Mouse (Mus musculus) embryonic facial prominence, embryonic 11.5 days (tissue): ENCODE measurements at regions not wholly inside any gene's neighbourhood (a gene's known extent, or its start where the extent isn't known, plus 50 kb on each side); places are given as distances from the start of the nearest gene placed in this dataset.
A peak's percentile ranks its signal among the peaks of the same experiment; 100 is the strongest.
"Not testable (repeated sequence)": the region's sequence is repeated elsewhere in the genome, so short reads cannot be mapped to it uniquely, and the experiment has no call there.

Experiments used
- ATAC-seq: fragments of 200-750 bp; cut with Nextera tagmentation; replicated peaks from 2 replicates; pipeline ENCODE4 v1.8.0; 2017; ENCODE audit warnings: low read depth; ENCODE audit not compliant: insufficient number of reproducible peaks, low FRiP score, low TSS enrichment
- DNase-seq: peaks from one replicate; pipeline ENCODE4 v3.0.0-alpha.2; 2015; ENCODE audit warnings: low spot score
- H3K27ac ChIP-seq: fragments of 300-500 bp; sonication (generic); replicated peaks from 2 replicates; pipeline ENCODE4 v1.5.1; 2014; ENCODE audit warnings: mild to moderate bottlenecking, low read depth, low read length, control low read depth
- H3K27me3 ChIP-seq: fragments of 300-500 bp; sonication (generic); 2 replicates; pipeline ENCODE4 v1.6.1; 2014; ENCODE audit warnings: mild to moderate bottlenecking, low read length, moderate library complexity, mixed read lengths; ENCODE audit not compliant: control insufficient read depth, insufficient read depth
- H3K36me3 ChIP-seq: fragments of 300-500 bp; sonication (generic); replicated peaks from 2 replicates; pipeline ENCODE4 v1.6.1; 2014; ENCODE audit warnings: low read depth, mild to moderate bottlenecking, low read length, moderate library complexity, mixed read lengths; ENCODE audit not compliant: control insufficient read depth, insufficient read depth
- H3K4me1 ChIP-seq: fragments of 300-500 bp; sonication (generic); 2 replicates; pipeline ENCODE4 v1.6.1; 2014; ENCODE audit warnings: low read length, mixed read lengths; ENCODE audit not compliant: control insufficient read depth, insufficient read depth
- H3K4me2 ChIP-seq: fragments of 300-500 bp; sonication (generic); 2 replicates; pipeline ENCODE4 v1.6.1; 2014; ENCODE audit warnings: low read depth, mild to moderate bottlenecking, control low read depth, low read length, moderate library complexity
- H3K4me3 ChIP-seq: fragments of 300-500 bp; sonication (generic); 2 replicates; pipeline ENCODE4 v1.5.1; 2014; ENCODE audit warnings: low read depth, low read length, control low read depth
- H3K9ac ChIP-seq: fragments of 300-500 bp; sonication (generic); replicated peaks from 2 replicates; pipeline ENCODE4 v1.6.1; 2014; ENCODE audit warnings: mild to moderate bottlenecking, control low read depth, low read length
- H3K9me3 ChIP-seq: fragments of 300-500 bp; sonication (generic); replicated peaks from 2 replicates; pipeline ENCODE4 v1.6.1; 2016; ENCODE audit warnings: mild to moderate bottlenecking, low read length, inconsistent platforms, mixed read lengths; ENCODE audit not compliant: control insufficient read depth
- WGBS: fragments of 180-500 bp; shearing (Covaris S2); extraction: QIAGEN DNeasy Blood & Tissue Kit; methylation state at CpG from one replicate; pipeline ENCODE4 v1.1.7; 2014; 5-methylcytosine and 5-hydroxymethylcytosine counted together

- Histone ChIP-seq H3K36me3 (no peaks in the 10 kb centered on the region), H3K27ac (no peak overlapping the region), H3K4me2 (no peak overlapping the region), H3K4me3 (no peak overlapping the region), H3K27me3 (no peaks in the 10 kb centered on the region), H3K9ac (no peak overlapping the region), H3K9me3 (no peaks in the 10 kb centered on the region), H3K4me1 (no peaks in the 10 kb centered on the region)
- DNase-seq, result peak; percentile 79
- 0 out of 2 replicates have a peak, but pooled peaks have one; percentile 53 for ATAC-seq
- 27% methylated on average over 10 of the region's 10 CpGs for WGBS
Measured at GRCm38 (mm10) chr7:116654466-116654865, 150.3 kb downstream of the Nucb2 start.

- H3K4me3 ChIP-seq, H3K27me3 ChIP-seq, ATAC-seq, H3K9ac ChIP-seq, DNase-seq, H3K4me1 ChIP-seq, H3K4me2 ChIP-seq, H3K9me3 ChIP-seq, H3K27ac ChIP-seq, H3K36me3 ChIP-seq: not testable (repeated sequence)
- 94% methylated on average over 6 of the region's 6 CpGs for WGBS
Measured at GRCm38 (mm10) chr7:116657040-116657439, 152.9 kb downstream of the Nucb2 start.

GRCm38 (mm10) chr7:116665581-116665980, 161.4 kb downstream of the Nucb2 start:
- H3K4me2 ChIP-seq, result no peak overlapping the region
- H3K4me3 ChIP-seq, result no peak overlapping the region
- H3K4me1 ChIP-seq, result no peaks in the 10 kb centered on the region
- no peak for ATAC-seq
- no peak overlapping the region for H3K27ac ChIP-seq
- no peaks in the 10 kb centered on the region for H3K36me3 ChIP-seq
- H3K9me3 ChIP-seq, result no peaks in the 10 kb centered on the region
- H3K27me3 ChIP-seq, result no peaks in the 10 kb centered on the region
- WGBS, result 92% methylated on average over 15 of the region's 15 CpGs
- H3K9ac ChIP-seq, result no peak overlapping the region
- DNase-seq, result no peak

- Histone ChIP-seq H3K27me3 (no peaks in the 10 kb centered on the region), H3K4me3 (no peak overlapping the region), H3K36me3 (no peaks in the 10 kb centered on the region), H3K9ac (no peak overlapping the region), H3K9me3 (no peaks in the 10 kb centered on the region), H3K4me2 (no peak overlapping the region), H3K27ac (no peak overlapping the region), H3K4me1 (no peaks in the 10 kb centered on the region)
- 49% methylated on average over 16 of the region's 16 CpGs for WGBS
- ATAC-seq (peak; percentile 70), DNase-seq (peak; percentile 54)
Measured at GRCm38 (mm10) chr7:116674199-116675019, 170.2 kb downstream of the Nucb2 start.

- no peak overlapping the region for H3K4me3 ChIP-seq
- 80% methylated on average over 1 of the region's 1 CpGs for WGBS
- H3K36me3 ChIP-seq, result no peaks in the 10 kb centered on the region
- DNase-seq (no peak), ATAC-seq (no peak; the same call in 1 of the 2 replicates)
- H3K9ac ChIP-seq, result no peak overlapping the region
- H3K4me1 ChIP-seq, result no peaks in the 10 kb centered on the region
- no peak overlapping the region for H3K27ac ChIP-seq
- no peak overlapping the region for H3K4me2 ChIP-seq
- H3K9me3 ChIP-seq, result no peaks in the 10 kb centered on the region
- H3K27me3 ChIP-seq, result no peaks in the 10 kb centered on the region
Measured at GRCm38 (mm10) chr7:116676696-116677095, 172.5 kb downstream of the Nucb2 start.

- Histone ChIP-seq H3K4me2 (no peak overlapping the region), H3K4me1 (no peaks in the 10 kb centered on the region), H3K9me3 (no peaks in the 10 kb centered on the region), H3K4me3 (no peak overlapping the region), H3K36me3 (no peaks in the 10 kb centered on the region), H3K27me3 (no peaks in the 10 kb centered on the region), H3K9ac (no peak overlapping the region), H3K27ac (no peak overlapping the region)
- DNase-seq (no peak), ATAC-seq (no peak)
- WGBS, result 81% methylated on average over 4 of the region's 4 CpGs
Measured at GRCm38 (mm10) chr7:116679195-116679594, 175.0 kb downstream of the Nucb2 start.

- no peak overlapping the region for H3K4me2 ChIP-seq
- H3K9me3 ChIP-seq, result no peaks in the 10 kb centered on the region
- H3K27me3 ChIP-seq, result no peaks in the 10 kb centered on the region
- H3K36me3 ChIP-seq, result no peaks in the 10 kb centered on the region
- ATAC-seq (no peak), DNase-seq (no peak)
- H3K27ac ChIP-seq, result no peak overlapping the region
- no peaks in the 10 kb centered on the region for H3K4me1 ChIP-seq
- no peak overlapping the region for H3K9ac ChIP-seq
- WGBS, result 84% methylated on average over 3 of the region's 3 CpGs
- H3K4me3 ChIP-seq, result no peak overlapping the region
Measured at GRCm38 (mm10) chr7:116680523-116680922, 176.4 kb downstream of the Nucb2 start.

- 57% methylated on average over 8 of the region's 8 CpGs for WGBS
- Histone ChIP-seq H3K4me2 (no peak overlapping the region), H3K36me3 (no peaks in the 10 kb centered on the region), H3K4me3 (no peak overlapping the region), H3K9ac (no peak overlapping the region), H3K4me1 (no peaks in the 10 kb centered on the region), H3K27ac (no peak overlapping the region), H3K9me3 (no peaks in the 10 kb centered on the region), H3K27me3 (no peaks in the 10 kb centered on the region)
- no peak for ATAC-seq
- DNase-seq, result no peak
Measured at GRCm38 (mm10) chr7:116681268-116681667, 177.1 kb downstream of the Nucb2 start.
